Mouse (Mus musculus) hindbrain, embryonic 14.5 days (tissue): ENCODE measurements at regions not wholly inside any gene's neighbourhood (a gene's known extent, or its start where the extent isn't known, plus 50 kb on each side); places are given as distances from the start of the nearest gene placed in this dataset.

Experiments used
- ATAC-seq: fragments of 200-750 bp; cut with Nextera tagmentation; 2 replicates; pipeline ENCODE4 v1.8.0; 2017; ENCODE audit warnings: moderate number of reproducible peaks, mild to moderate bottlenecking, moderate TSS enrichment, moderate library complexity; ENCODE audit not compliant: low FRiP score
- DNase-seq: peaks from one replicate; pipeline ENCODE4 v3.0.0-alpha.2; 2015; ENCODE audit warnings: low spot score
- H3K27ac ChIP-seq: fragments of 300-500 bp; sonication (generic); 2 replicates; pipeline ENCODE4 v1.5.1; 2014; ENCODE audit warnings: mild to moderate bottlenecking, moderate library complexity
- H3K27me3 ChIP-seq: fragments of 300-500 bp; sonication (generic); 2 replicates; pipeline ENCODE4 v1.6.1; 2014; ENCODE audit warnings: mild to moderate bottlenecking, low read length, mixed read lengths; ENCODE audit not compliant: control insufficient read depth, insufficient read depth
- H3K36me3 ChIP-seq: fragments of 300-500 bp; sonication (generic); replicated peaks from 2 replicates; pipeline ENCODE4 v1.6.1; 2014; ENCODE audit not compliant: control insufficient read depth, insufficient read depth
- H3K4me1 ChIP-seq: fragments of 300-500 bp; sonication (generic); replicated peaks from 2 replicates; pipeline ENCODE4 v1.6.1; 2014; ENCODE audit warnings: antibody characterized with exemption, low read length, mixed read lengths; ENCODE audit not compliant: control insufficient read depth, insufficient read depth
- H3K4me2 ChIP-seq: fragments of 300-500 bp; sonication (generic); replicated peaks from 2 replicates; pipeline ENCODE4 v1.6.1; 2014; ENCODE audit warnings: mild to moderate bottlenecking, moderate library complexity
- H3K4me3 ChIP-seq: fragments of 300-500 bp; sonication (generic); replicated peaks from 2 replicates; pipeline ENCODE4 v1.5.1; 2014; ENCODE audit warnings: mild to moderate bottlenecking, low read length
- H3K9ac ChIP-seq: fragments of 300-500 bp; sonication (generic); 2 replicates; pipeline ENCODE4 v1.6.1; 2014
- H3K9me3 ChIP-seq: fragments of 300-500 bp; sonication (generic); 2 replicates; pipeline ENCODE4 v1.6.1; 2016; ENCODE audit warnings: low read length; ENCODE audit not compliant: control insufficient read depth
- WGBS: fragments of 180-500 bp; shearing (Covaris S2); extraction: QIAGEN DNeasy Blood & Tissue Kit; methylation state at CpG from one replicate; pipeline ENCODE4 v1.1.7; 2014; 5-methylcytosine and 5-hydroxymethylcytosine counted together

GRCm38 (mm10) chr5:84752053-84752452, 334.9 kb upstream of the Epha5 start:
- H3K27me3 ChIP-seq = no peaks in the 10 kb centered on the region
- no peaks in the 10 kb centered on the region for H3K9me3 ChIP-seq
- no peak overlapping the region for H3K9ac ChIP-seq
- DNase-seq (no peak), ATAC-seq (no peak)
- no peaks in the 10 kb centered on the region for H3K4me1 ChIP-seq
- no peak overlapping the region for H3K4me3 ChIP-seq
- H3K36me3 ChIP-seq = no peaks in the 10 kb centered on the region
- no peak overlapping the region for H3K4me2 ChIP-seq
- H3K27ac ChIP-seq = no peak overlapping the region

DNA sequence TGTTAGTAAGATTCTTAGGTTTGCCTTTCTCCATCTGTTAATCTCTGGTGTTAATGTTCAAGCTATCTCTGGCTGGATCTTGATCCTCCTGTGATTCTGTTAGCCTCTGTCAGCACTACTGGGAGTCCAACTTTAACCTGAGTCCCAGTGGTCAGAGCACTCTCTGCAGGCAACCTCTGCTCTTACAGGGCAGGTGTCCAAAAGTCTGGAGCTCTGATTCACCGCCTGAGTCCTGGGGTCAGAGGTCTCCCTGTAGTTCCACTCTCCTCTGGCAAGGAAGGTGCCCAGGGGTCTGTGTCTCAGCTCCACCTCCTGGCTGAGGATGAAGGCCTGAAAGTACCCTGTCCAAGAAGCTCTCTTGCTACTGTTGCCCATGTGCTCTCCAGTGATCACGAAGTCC, 288.3 kb upstream of the Epha5 start:
- WGBS = 88% methylated on average over 2 of the region's 2 CpGs
- no peaks in the 10 kb centered on the region for H3K27me3 ChIP-seq
- no peak for ATAC-seq

GRCm38 (mm10) chr5:84690334-84691258, 273.4 kb upstream of the Epha5 start:
- no peak overlapping the region for H3K4me2 ChIP-seq
- no peak overlapping the region for H3K4me3 ChIP-seq
- H3K27ac ChIP-seq = no peak overlapping the region
- DNase-seq = no peak
- H3K9ac ChIP-seq = no peak overlapping the region
- no peak for ATAC-seq
- H3K9me3 ChIP-seq = 0 out of 2 replicates have a peak, but pooled peaks cover 6% of the 10 kb centered on the region
- no peaks in the 10 kb centered on the region for H3K36me3 ChIP-seq
- H3K4me1 ChIP-seq = no peaks in the 10 kb centered on the region
- H3K27me3 ChIP-seq = no peaks in the 10 kb centered on the region
- WGBS = 64% methylated on average over 2 of the region's 2 CpGs

More for the DNA sequence above, 288.3 kb upstream of the Epha5 start:
- H3K27ac ChIP-seq = no peak overlapping the region
- H3K9ac ChIP-seq = no peak overlapping the region
- no peak overlapping the region for H3K4me3 ChIP-seq
- no peak overlapping the region for H3K4me2 ChIP-seq
- no peaks in the 10 kb centered on the region for H3K36me3 ChIP-seq
- no peak for DNase-seq
- H3K9me3 ChIP-seq = no peaks in the 10 kb centered on the region
- no peaks in the 10 kb centered on the region for H3K4me1 ChIP-seq

GRCm38 (mm10) chr5:84687534-84687933, 270.4 kb upstream of the Epha5 start:
- H3K9me3 ChIP-seq = no peaks in the 10 kb centered on the region
- H3K27ac ChIP-seq = no peak overlapping the region
- H3K4me1 ChIP-seq = no peaks in the 10 kb centered on the region
- no peaks in the 10 kb centered on the region for H3K27me3 ChIP-seq
- DNase-seq (no peak), ATAC-seq (no peak)
- no peak overlapping the region for H3K4me2 ChIP-seq
- no peaks in the 10 kb centered on the region for H3K36me3 ChIP-seq
- no peak overlapping the region for H3K9ac ChIP-seq
- H3K4me3 ChIP-seq = no peak overlapping the region

- Histone ChIP-seq H3K4me1 (no peaks in the 10 kb centered on the region), H3K9ac (no peak overlapping the region), H3K27ac (no peak overlapping the region), H3K36me3 (no peaks in the 10 kb centered on the region), H3K4me3 (no peak overlapping the region), H3K27me3 (no peaks in the 10 kb centered on the region), H3K4me2 (no peak overlapping the region), H3K9me3 (no peaks in the 10 kb centered on the region)
- DNase-seq = no peak
- no peak for ATAC-seq
Observed at GRCm38 (mm10) chr5:84655171-84655570, 238.0 kb upstream of the Epha5 start.

- no peaks in the 10 kb centered on the region for H3K4me1 ChIP-seq
- H3K4me3 ChIP-seq = no peak overlapping the region
- no peak overlapping the region for H3K9ac ChIP-seq
- no peaks in the 10 kb centered on the region for H3K27me3 ChIP-seq
- no peak for ATAC-seq
- DNase-seq = no peak
- H3K27ac ChIP-seq = no peak overlapping the region
- H3K9me3 ChIP-seq = no peaks in the 10 kb centered on the region
- H3K4me2 ChIP-seq = no peak overlapping the region
- 90% methylated on average over 3 of the region's 3 CpGs for WGBS
- no peaks in the 10 kb centered on the region for H3K36me3 ChIP-seq
Observed at GRCm38 (mm10) chr5:84635502-84635901, 218.3 kb upstream of the Epha5 start.

GRCm38 (mm10) chr5:84632851-84633250, 215.7 kb upstream of the Epha5 start:
- WGBS = 76% methylated on average over 2 of the region's 2 CpGs
- no peaks in the 10 kb centered on the region for H3K27me3 ChIP-seq

GRCm38 (mm10) chr5:84618194-84618593, 201.0 kb upstream of the Epha5 start:
- H3K4me2 ChIP-seq = no peak overlapping the region
- H3K4me1 ChIP-seq = no peaks in the 10 kb centered on the region
- no peak for ATAC-seq
- no peaks in the 10 kb centered on the region for H3K27me3 ChIP-seq
- no peak overlapping the region for H3K27ac ChIP-seq
- no peaks in the 10 kb centered on the region for H3K9me3 ChIP-seq
- DNase-seq = no peak
- no peaks in the 10 kb centered on the region for H3K36me3 ChIP-seq
- H3K9ac ChIP-seq = no peak overlapping the region
- H3K4me3 ChIP-seq = no peak overlapping the region
- 94% methylated on average over 1 of the region's 1 CpGs for WGBS

More at GRCm38 (mm10) chr5:84632851-84633250, 215.7 kb upstream of the Epha5 start:
- Histone ChIP-seq H3K4me1 (no peaks in the 10 kb centered on the region), H3K9me3 (no peaks in the 10 kb centered on the region), H3K4me3 (no peak overlapping the region), H3K27ac (no peak overlapping the region), H3K4me2 (no peak overlapping the region), H3K36me3 (no peaks in the 10 kb centered on the region), H3K9ac (no peak overlapping the region)
- ATAC-seq (no peak), DNase-seq (no peak)

DNA sequence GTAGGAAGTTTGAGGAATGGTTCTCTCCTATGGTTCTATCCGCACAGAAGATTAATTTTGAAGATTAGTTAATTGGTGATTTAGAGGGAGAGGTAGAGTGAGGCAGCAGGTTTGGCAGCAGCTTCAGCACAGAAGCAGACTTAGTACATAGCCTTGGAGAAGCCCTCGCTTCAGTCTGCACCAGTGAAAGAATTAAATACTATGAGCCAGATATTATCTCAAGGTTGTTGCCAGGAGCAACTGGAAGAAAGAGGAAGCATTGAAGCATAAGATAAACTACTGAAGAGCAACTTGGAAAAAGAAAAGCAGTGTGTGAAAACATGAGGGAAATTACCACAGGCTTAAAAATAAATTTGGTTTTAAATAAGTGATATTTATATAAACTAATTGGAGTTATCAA, 191.5 kb upstream of the Epha5 start:
- Histone ChIP-seq H3K4me1 (no peaks in the 10 kb centered on the region), H3K36me3 (no peaks in the 10 kb centered on the region), H3K27me3 (no peaks in the 10 kb centered on the region), H3K27ac (no peak overlapping the region), H3K9ac (no peak overlapping the region), H3K4me2 (no peak overlapping the region), H3K4me3 (no peak overlapping the region), H3K9me3 (no peaks in the 10 kb centered on the region)
- WGBS = 47% methylated on average over 2 of the region's 2 CpGs
- no peak for ATAC-seq
- no peak for DNase-seq
